14 mouse cellular contexts compared by ENCODE assay signal in the genomic region with DNA sequence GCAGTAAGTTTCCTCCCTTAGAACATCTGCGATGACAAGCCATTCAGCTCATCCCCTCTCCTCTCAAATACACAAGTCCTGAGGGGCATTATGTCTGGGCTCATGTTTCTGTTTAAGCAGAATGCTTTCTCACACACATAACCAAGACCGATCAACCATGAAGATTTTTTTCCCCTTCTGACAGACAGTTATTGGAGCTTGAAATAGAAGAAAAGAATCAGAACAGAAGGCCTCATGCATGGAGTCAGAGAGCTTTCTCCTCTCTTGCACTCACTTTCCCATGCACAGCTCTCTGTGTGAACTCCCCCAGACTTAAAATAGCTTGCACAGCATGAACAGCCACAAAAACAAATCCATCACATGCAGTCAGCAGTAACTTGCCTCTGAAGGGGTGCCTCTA.
DNase-seq lines count a peak whose midpoint lies in the region; ATAC-seq and TF ChIP-seq lines count a peak whose summit lies in the region.
"Had no signal": no experiment of that assay in that cellular context is flagged by ENCODE, and none has a peak within 500 bp of the region (broad histone marks: within the 10 kb centered on the region; RNA-seq: fewer than 3 reads in every experiment).

No protein-coding gene starts in this region.

- H3K4me2 ChIP-seq in forebrain, postnatal 0 days (ENCODE audit: low read depth) = no peak overlapping the region
- no peak overlapping the region for H3K4me2 ChIP-seq in midbrain, embryonic 12.5 days (replicated peaks)
- H3K4me2 ChIP-seq: limb, embryonic 12.5 days; lung, embryonic 14.5 days had no signal

- H3K9ac ChIP-seq in forebrain, postnatal 0 days = no peak overlapping the region
- H3K9ac ChIP-seq in midbrain, embryonic 12.5 days (replicated peaks) = no peak overlapping the region
- H3K9ac ChIP-seq: limb, embryonic 12.5 days; lung, embryonic 14.5 days had no signal

- H3K27ac ChIP-seq in forebrain, postnatal 0 days (ENCODE audit: low read depth, low read length) = 0 out of 2 replicates have a peak overlapping the region, but pooled peaks have one; percentile 41
- peak overlapping the region; percentile 61 for H3K27ac ChIP-seq in midbrain, embryonic 12.5 days (replicated peaks)
- H3K27ac ChIP-seq: limb, embryonic 12.5 days had no signal

- no peaks in the 10 kb centered on the region for H3K4me1 ChIP-seq in forebrain, postnatal 0 days (ENCODE audit: insufficient read depth)
- peaks cover 7% of the 10 kb centered on the region; the same call in 1 of the 2 replicates for H3K4me1 ChIP-seq in midbrain, embryonic 12.5 days
- H3K4me1 ChIP-seq: limb, embryonic 12.5 days had no signal

- WGBS in forebrain, postnatal 0 days = 28% methylated on average over 2 of the region's 2 CpGs
- 51% methylated on average over 2 of the region's 2 CpGs for WGBS in midbrain, embryonic 12.5 days

- peak; percentile 42 for DNase-seq in Muller cell, postnatal 12 days (ENCODE audit: inconsistent ontology term)
- peak; percentile 37 for DNase-seq in embryo, embryonic 10.5 days (ENCODE audit: low spot score)
- DNase-seq in forebrain, postnatal 0 days = peak; percentile 15
- DNase-seq in layer of hippocampus, adult 8-10 months (ENCODE audit: low spot score in 2 of 2) = no peak
- no peak for DNase-seq in adrenal gland, adult 2 months
- DNase-seq in yolk sac, embryonic 10.5 days (ENCODE audit: low spot score) = no peak
- DNase-seq in adrenal gland, postnatal 36 days = no peak
- DNase-seq: adrenal gland, postnatal 14 days; cerebellum, adult 18-20 months; layer of hippocampus, adult 9-11 months; lung, embryonic 14.5 days had no signal

- no peaks in the 10 kb centered on the region for H3K27me3 ChIP-seq in forebrain, postnatal 0 days (ENCODE audit: insufficient read depth, low read length)
- no peaks in the 10 kb centered on the region for H3K27me3 ChIP-seq in midbrain, embryonic 12.5 days
- H3K27me3 ChIP-seq: limb, embryonic 12.5 days had no signal

- H3K9me3 ChIP-seq in forebrain, postnatal 0 days (ENCODE audit: low read length) = no peaks in the 10 kb centered on the region
- no peaks in the 10 kb centered on the region for H3K9me3 ChIP-seq in midbrain, embryonic 12.5 days
- H3K9me3 ChIP-seq: limb, embryonic 12.5 days had no signal

- H3K36me3 ChIP-seq in forebrain, postnatal 0 days (ENCODE audit: insufficient read depth) = no peaks in the 10 kb centered on the region
- peaks cover 29% of the 10 kb centered on the region for H3K36me3 ChIP-seq in midbrain, embryonic 12.5 days
- H3K36me3 ChIP-seq: limb, embryonic 12.5 days had no signal

- peak; percentile 84 for ATAC-seq in forebrain, postnatal 0 days
- ATAC-seq in midbrain, embryonic 12.5 days (ENCODE audit: low FRiP score, low read depth) = no peak
- ATAC-seq: intestine, postnatal 0 days had no signal

- no peak for TF ChIP-seq CTCF in forebrain, postnatal 0 days (IDR thresholded peaks at IDR 0.05; ENCODE audit: low read depth)

- no peak overlapping the region for H3K4me3 ChIP-seq in forebrain, postnatal 0 days (ENCODE audit: low read depth, low read length)
- H3K4me3 ChIP-seq in midbrain, embryonic 12.5 days = no peak overlapping the region
- H3K4me3 ChIP-seq: limb, embryonic 12.5 days had no signal

Comparison
In these comparisons a context has a peak if more than half of its experiments do, and no peak if none do; other contexts are left out.
1. DNase-seq: peak in Muller cell, postnatal 12 days (single experiment), embryo, embryonic 10.5 days (single experiment) and forebrain, postnatal 0 days (single experiment); none in layer of hippocampus, adult 8-10 months (0 of 2), adrenal gland, adult 2 months (single experiment), yolk sac, embryonic 10.5 days (single experiment) and adrenal gland, postnatal 36 days (0 of 2).